ENCODE assay signal across 8 mouse cellular contexts in genomic region chr5:64579494-64580339, GRCm38 (mm10).
DNase-seq lines count a peak whose midpoint lies in the region; ATAC-seq and TF ChIP-seq lines count a peak whose summit lies in the region.

No protein-coding gene starts in this region.

- peak overlapping the region; percentile 57 for H3K4me2 ChIP-seq in heart, embryonic 14.5 days (ENCODE audit: low read length)

- peak overlapping the region; percentile 86 for H3K27ac ChIP-seq in embryonic fibroblast, embryonic 13.5 days (ENCODE audit: insufficient read depth, low read length)
- peak overlapping the region; percentile 72 to 74 for H3K27ac ChIP-seq in heart, embryonic 14.5 days (replicated peaks in 1 of 2; ENCODE audit: control insufficient read depth in 1 of 2, insufficient read depth in 1 of 2, low read depth in 2 of 2, low read length in 2 of 2)

- TF ChIP-seq POLR2A in embryonic fibroblast, embryonic 13.5 days (IDR thresholded peaks at IDR 0.05; ENCODE audit: low read depth, low read length): no peak

- H3K9me3 ChIP-seq in heart, embryonic 14.5 days (ENCODE audit: control insufficient read depth, low read length): no peaks in the 10 kb centered on the region

- H3K4me3 ChIP-seq in embryonic fibroblast, embryonic 13.5 days (ENCODE audit: insufficient read depth, low read length): no peak overlapping the region
- H3K4me3 ChIP-seq in heart, embryonic 14.5 days (ENCODE audit: control insufficient read depth in 1 of 2, insufficient read depth in 1 of 2, low read depth in 1 of 2, low read length in 2 of 2): 0 out of 4 replicates have a peak overlapping the region, but pooled peaks have one; percentile 3 to 10

- WGBS in heart, embryonic 14.5 days: 9% methylated on average over 14 of the region's 14 CpGs

- ATAC-seq in heart, embryonic 14.5 days (ENCODE audit: insufficient number of reproducible peaks, insufficient read depth, low FRiP score, low read depth): peak; percentile 46; the same call in 1 of the 2 replicates

- intact Hi-C loops in left cerebral cortex, postnatal 14 days (cut with DNase I): no loop called here

- TF ChIP-seq CTCF in embryonic fibroblast, embryonic 13.5 days (IDR thresholded peaks at IDR 0.05; ENCODE audit: borderline replicate concordance, insufficient read depth, low read length): no peak

- no peaks in the 10 kb centered on the region for H3K27me3 ChIP-seq in heart, embryonic 14.5 days (ENCODE audit: control insufficient read depth, insufficient read depth, low read length)

- peak overlapping the region; percentile 66 for H3K9ac ChIP-seq in heart, embryonic 14.5 days (ENCODE audit: low read length)

- H3K4me1 ChIP-seq in embryonic fibroblast, embryonic 13.5 days (ENCODE audit: control insufficient read depth, insufficient read depth, low read length): peaks cover 5% of the 10 kb centered on the region
- H3K4me1 ChIP-seq in heart, embryonic 14.5 days (ENCODE audit: control insufficient read depth in 2 of 2, insufficient read depth in 2 of 2, low read length in 2 of 2): peaks cover 26 to 46% of the 10 kb centered on the region in 2 experiments

- no peaks in the 10 kb centered on the region for H3K36me3 ChIP-seq in heart, embryonic 14.5 days (ENCODE audit: control insufficient read depth, insufficient read depth, low read length)

- DNase-seq in thymus, postnatal 14 days: peak; percentile 21
- DNase-seq in thymus, postnatal 0 days (ENCODE audit: low spot score): no peak
- DNase-seq in kidney, postnatal 10 days: peak; percentile 89
- DNase-seq in lung, postnatal 36 days: peak; percentile 87
- peak; percentile 52 for DNase-seq in urinary bladder, adult 2 months (ENCODE audit: low spot score)
- no peak for DNase-seq in left cerebral cortex, postnatal 14 days (ENCODE audit: low spot score in 2 of 2)

Comparison
In these comparisons a context has a peak if more than half of its experiments do, and no peak if none do; other contexts are left out.
1. DNase-seq: peak in thymus, postnatal 14 days (single experiment), kidney, postnatal 10 days (single experiment), lung, postnatal 36 days (single experiment) and urinary bladder, adult 2 months (single experiment); none in thymus, postnatal 0 days (single experiment) and left cerebral cortex, postnatal 14 days (0 of 2).